8 mouse cellular contexts compared by ENCODE assay signal in genomic region chr8:125910365-125911228, GRCm38 (mm10). TPM values are rescaled to one million over a fixed set of nuclear protein-coding genes. Genes with fewer than 3 reads are reported as not detected.
DNase-seq lines count a peak whose midpoint lies in the region; ATAC-seq and TF ChIP-seq lines count a peak whose summit lies in the region.

TSS of gene Map3k21 (plus strand) at chr8:125910450.

- under 1% methylated on average over 77 of the region's 93 CpGs for WGBS in heart, embryonic 15.5 days
- 2% methylated on average over 43 of the region's 93 CpGs for WGBS in limb, embryonic 14.5 days
- WGBS in neural tube, embryonic 12.5 days = under 1% methylated on average over 91 of the region's 93 CpGs

- TF ChIP-seq CTCF in testis, adult 2 months (IDR thresholded peaks at IDR 0.05; ENCODE audit: control insufficient read depth, insufficient read depth, insufficient replicate concordance, low read depth, low read length) = no peak

- H3K4me3 ChIP-seq in testis, adult 2 months (ENCODE audit: control insufficient read depth, low read depth, low read length) = peak within 1 kb of the TSS; percentile 69
- H3K4me3 ChIP-seq in heart, embryonic 15.5 days = peak within 1 kb of the TSS; percentile 55
- H3K4me3 ChIP-seq in limb, embryonic 14.5 days (replicated peaks; ENCODE audit: low read length) = peak within 1 kb of the TSS; percentile 56
- H3K4me3 ChIP-seq in neural tube, embryonic 12.5 days = peak within 1 kb of the TSS; percentile 46

- no peaks in the 10 kb centered on the region for H3K36me3 ChIP-seq in testis, adult 2 months (ENCODE audit: control insufficient read depth, insufficient read depth, low read length)
- no peaks in the 10 kb centered on the region for H3K36me3 ChIP-seq in heart, embryonic 15.5 days
- no peaks in the 10 kb centered on the region for H3K36me3 ChIP-seq in limb, embryonic 14.5 days (ENCODE audit: control insufficient read depth, insufficient read depth, low read length)
- no peaks in the 10 kb centered on the region for H3K36me3 ChIP-seq in neural tube, embryonic 12.5 days

- peak; percentile 16 for ATAC-seq in heart, embryonic 15.5 days (replicated peaks; ENCODE audit: insufficient number of reproducible peaks, insufficient read depth, low FRiP score, low read depth)
- peak; percentile 38 for ATAC-seq in limb, embryonic 14.5 days (ENCODE audit: low FRiP score, low read depth)
- ATAC-seq in neural tube, embryonic 12.5 days (ENCODE audit: low FRiP score, low read depth) = peak; percentile 56; the same call in 1 of the 2 replicates

- H3K4me2 ChIP-seq in heart, embryonic 15.5 days = peak within 1 kb of the TSS; percentile 94
- peak within 1 kb of the TSS; percentile 100 for H3K4me2 ChIP-seq in limb, embryonic 14.5 days (replicated peaks; ENCODE audit: low read depth, low read length, severe bottlenecking)
- H3K4me2 ChIP-seq in neural tube, embryonic 12.5 days (replicated peaks) = peak within 1 kb of the TSS; percentile 94

- DNase-seq in testis, postnatal 14 days (ENCODE audit: low spot score) = no peak
- DNase-seq in embryo, embryonic 10.5 days (ENCODE audit: low spot score) = peak; percentile 37
- no peak for DNase-seq in limb, embryonic 14.5 days (ENCODE audit: low spot score)
- no peak for DNase-seq in T-cell, adult 2 months (ENCODE audit: low spot score)
- DNase-seq in right cerebral cortex, postnatal 10 days (ENCODE audit: low spot score in 2 of 2) = no peak

- 0 out of 2 replicates have a peak, but pooled peaks have one; percentile 38 for TF ChIP-seq POLR2A in testis, adult 2 months (IDR thresholded peaks at IDR 0.05; ENCODE audit: control insufficient read depth, low read depth, low read length)
- no peak for TF ChIP-seq POLR2A in limb, embryonic 14.5 days (IDR thresholded peaks at IDR 0.05; ENCODE audit: borderline replicate concordance, extremely low read depth, insufficient read depth, insufficient read length)

- H3K9ac ChIP-seq in heart, embryonic 15.5 days = peak within 1 kb of the TSS; percentile 37
- peak within 1 kb of the TSS; percentile 52 for H3K9ac ChIP-seq in limb, embryonic 14.5 days (ENCODE audit: low read depth, low read length, severe bottlenecking)
- H3K9ac ChIP-seq in neural tube, embryonic 12.5 days = peak within 1 kb of the TSS; percentile 38; the same call in 1 of the 2 replicates

- H3K9me3 ChIP-seq in heart, embryonic 15.5 days (replicated peaks) = no peaks in the 10 kb centered on the region
- H3K9me3 ChIP-seq in limb, embryonic 14.5 days (ENCODE audit: control insufficient read depth, low read length) = no peaks in the 10 kb centered on the region
- 0 out of 2 replicates have a peak, but pooled peaks cover 3% of the 10 kb centered on the region for H3K9me3 ChIP-seq in neural tube, embryonic 12.5 days

- peak within 1 kb of the TSS; percentile 46 for H3K27ac ChIP-seq in testis, adult 2 months (ENCODE audit: control insufficient read depth, insufficient read depth, low read depth, low read length)
- no peak within 1 kb of the TSS for H3K27ac ChIP-seq in heart, embryonic 15.5 days
- no peak within 1 kb of the TSS for H3K27ac ChIP-seq in limb, embryonic 14.5 days (replicated peaks; ENCODE audit: low read depth, low read length)
- H3K27ac ChIP-seq in neural tube, embryonic 12.5 days = no peak within 1 kb of the TSS

- peaks cover 9% of the 10 kb centered on the region for H3K4me1 ChIP-seq in testis, adult 2 months (ENCODE audit: control insufficient read depth, insufficient read depth, low read length)
- peaks cover 18% of the 10 kb centered on the region for H3K4me1 ChIP-seq in heart, embryonic 15.5 days (replicated peaks)
- H3K4me1 ChIP-seq in limb, embryonic 14.5 days (ENCODE audit: control insufficient read depth, insufficient read depth, low read length) = peaks cover 6% of the 10 kb centered on the region; the same call in 1 of the 2 replicates
- peaks cover 15% of the 10 kb centered on the region for H3K4me1 ChIP-seq in neural tube, embryonic 12.5 days

- no peaks in the 10 kb centered on the region for H3K27me3 ChIP-seq in testis, adult 2 months (ENCODE audit: control insufficient read depth, insufficient read depth, low read length)
- peaks cover 62% of the 10 kb centered on the region for H3K27me3 ChIP-seq in heart, embryonic 15.5 days
- H3K27me3 ChIP-seq in limb, embryonic 14.5 days (ENCODE audit: control insufficient read depth, insufficient read depth, low read length) = peaks cover 36% of the 10 kb centered on the region
- peaks cover 62% of the 10 kb centered on the region for H3K27me3 ChIP-seq in neural tube, embryonic 12.5 days (replicated peaks)

RNA-seq across cellular contexts. Expression of gene Map3k21, which starts in this region (rescaled TPM):
- 3.2 and 3.3 TPM in 2 replicates for polyA plus RNA-seq in testis, adult 2 months (2012; rRNA removed)
- polyA plus RNA-seq in heart, embryonic 15.5 days (2015; fragmentation: Nextera tagmentation; extraction: Ambion mirVana) = 0.14 and 0.27 TPM in 2 replicates
- polyA plus RNA-seq in limb, embryonic 14.5 days (2012; rRNA removed) = 0.47 TPM in 2 replicates
- 0.04 and 0.18 TPM in 2 replicates for polyA plus RNA-seq in limb, embryonic 14.5 days (2014; fragmentation: Nextera tagmentation; extraction: Ambion mirVana)
- polyA plus RNA-seq in neural tube, embryonic 12.5 days (2016; fragmentation: Nextera tagmentation; extraction: Ambion mirVana) = 0.13 and 0.15 TPM in 2 replicates

Comparison
In these comparisons a context has a peak if more than half of its experiments do, and no peak if none do; other contexts are left out.
1. Peak in ATAC-seq, H3K4me3 ChIP-seq, H3K9ac ChIP-seq and H3K4me2 ChIP-seq in heart, embryonic 15.5 days; RNA of the gene not detected or under 1 TPM.
2. Peak in ATAC-seq, H3K4me3 ChIP-seq, H3K9ac ChIP-seq and H3K4me2 ChIP-seq in limb, embryonic 14.5 days; RNA of the gene not detected or under 1 TPM.
3. Peak in ATAC-seq, H3K4me3 ChIP-seq, H3K9ac ChIP-seq and H3K4me2 ChIP-seq in neural tube, embryonic 12.5 days; RNA of the gene not detected or under 1 TPM.